Mouse (Mus musculus): ENCODE results near the gene Rgs7bp.

Rgs7bp gene

GRCm38 (mm10) chr13:105008891-105009290 lies 45.8 kb downstream of the Rgs7bp start:
- DNase-seq (ENCODE audit: low spot score), result no peak

- DNase-seq (ENCODE audit: low spot score), result no peak
These were observed 51.9 kb downstream of the Rgs7bp start for GRCm38 (mm10) chr13:105002831-105003157.

- DNase-seq (ENCODE audit: low spot score), result no peak
These were observed 52.4 kb downstream of the Rgs7bp start for GRCm38 (mm10) chr13:105002132-105002830.

- DNase-seq (ENCODE audit: low spot score), result no peak
These were observed 53.0 kb downstream of the Rgs7bp start for GRCm38 (mm10) chr13:105001714-105002113.

- no peak for DNase-seq (ENCODE audit: low spot score)
These were observed 65.9 kb downstream of the Rgs7bp start for GRCm38 (mm10) chr13:104988811-104989258.

- no peak for DNase-seq (ENCODE audit: low spot score)
These were observed 66.7 kb downstream of the Rgs7bp start for GRCm38 (mm10) chr13:104988009-104988540.

GRCm38 (mm10) chr13:104985691-104986090 lies 69.0 kb downstream of the Rgs7bp start:
- no peak for DNase-seq (ENCODE audit: low spot score)

- no peak for DNase-seq (ENCODE audit: low spot score)
These were observed 70.7 kb downstream of the Rgs7bp start for GRCm38 (mm10) chr13:104983989-104984388.

- DNase-seq (ENCODE audit: low spot score), result no peak
These were observed 71.9 kb downstream of the Rgs7bp start for GRCm38 (mm10) chr13:104982781-104983353.

GRCm38 (mm10) chr13:104978176-104978575 lies 76.6 kb downstream of the Rgs7bp start:
- DNase-seq (ENCODE audit: low spot score), result no peak

- DNase-seq (ENCODE audit: low spot score), result no peak
These were observed 87.2 kb downstream of the Rgs7bp start for GRCm38 (mm10) chr13:104967486-104967885.

- no peak for DNase-seq (ENCODE audit: low spot score)
These were observed 91.0 kb downstream of the Rgs7bp start for GRCm38 (mm10) chr13:104963716-104964115.

GRCm38 (mm10) chr13:104962716-104963411 lies 91.9 kb downstream of the Rgs7bp start:
- DNase-seq (ENCODE audit: low spot score), result no peak

GRCm38 (mm10) chr13:104962166-104962565 lies 92.6 kb downstream of the Rgs7bp start:
- no peak for DNase-seq (ENCODE audit: low spot score)

GRCm38 (mm10) chr13:104960951-104961715 lies 93.6 kb downstream of the Rgs7bp start:
- DNase-seq (ENCODE audit: low spot score), result no peak

- no peak for DNase-seq (ENCODE audit: low spot score)
These were observed 94.4 kb downstream of the Rgs7bp start for GRCm38 (mm10) chr13:104960206-104960928.

- no peak for DNase-seq (ENCODE audit: low spot score)
These were observed 95.0 kb downstream of the Rgs7bp start for GRCm38 (mm10) chr13:104959733-104960132.

- peak; percentile 45 for DNase-seq (ENCODE audit: low spot score)
These were observed 106.8 kb downstream of the Rgs7bp start for GRCm38 (mm10) chr13:104947958-104948357.

GRCm38 (mm10) chr13:104940483-104940882 lies 114.2 kb downstream of the Rgs7bp start:
- DNase-seq (ENCODE audit: low spot score), result no peak

GRCm38 (mm10) chr13:104939856-104940255 lies 114.9 kb downstream of the Rgs7bp start:
- peak; percentile 38 for DNase-seq (ENCODE audit: low spot score)

GRCm38 (mm10) chr13:104938966-104939593 lies 115.7 kb downstream of the Rgs7bp start:
- DNase-seq (ENCODE audit: low spot score), result no peak
